Mouse (Mus musculus) B cell, adult (primary cell): ENCODE measurements around the gene Gm11756. TPM values are rescaled to one million over a fixed set of nuclear protein-coding genes. Genes with fewer than 3 reads are reported as not detected.

ENCODE experiments used
- total RNA-seq: library from RNA; stranded (reverse); gene quantifications from 4 replicates; pipeline ENCODE4 v1.2.4, GENCODE M21; 2023; ENCODE audit not compliant: inconsistent age

Gene Gm11756
- not detected in 4 replicates for total RNA-seq

DNA sequence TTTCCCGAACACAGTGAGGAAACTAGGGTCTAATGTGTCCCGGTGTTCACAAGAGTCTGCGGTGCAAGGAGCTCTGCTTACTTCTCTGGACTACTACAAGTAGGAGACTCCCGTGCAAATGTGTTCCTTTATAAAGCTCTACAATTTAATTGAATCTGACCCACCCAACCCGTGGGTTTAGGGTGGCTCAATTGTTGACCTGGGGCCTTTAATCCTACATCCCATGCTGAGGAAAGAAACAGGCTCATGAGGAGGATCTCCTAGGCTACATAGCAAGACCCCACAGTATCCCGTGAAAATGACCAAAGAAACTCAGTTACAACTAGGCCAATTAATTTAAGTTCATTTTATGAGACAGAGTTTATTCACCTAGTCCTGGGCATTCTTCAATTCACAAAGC lies at the start of gene Gm11756:
Gene Gm11756, minus strand, starts transcription at position 101 of the 400 bp plus-strand sequence.

GRCm38 (mm10) chr4:73950375-73950896 lies 29.9 kb upstream of the Gm11756 start, which contains the start of gene 2310002L09Rik:
TSS of gene 2310002L09Rik (minus strand) at chr4:73950846.

GRCm38 (mm10) chr4:73905853-73906252 lies 14.7 kb downstream of the Gm11756 start, which contains the start of gene Gm13871:
TSS of gene Gm13871 (minus strand) at chr4:73905953.

GRCm38 (mm10) chr4:73891012-73891411 lies 29.5 kb downstream of the Gm11756 start, which contains the start of gene Gm11757:
TSS of gene Gm11757 (minus strand) at chr4:73891112.

GRCm38 (mm10) chr4:73876166-73876565 lies 44.4 kb downstream of the Gm11756 start, which contains the start of gene Gm11758:
TSS of gene Gm11758 (minus strand) at chr4:73876266.

Other genes starting within 250 kb of the Gm11756 start
- gene Gm428, start 237.2 kb downstream of the Gm11756 start, total RNA-seq, result not detected in 4 replicates
- not detected in 4 replicates for gene Rasef, start 129.8 kb downstream of the Gm11756 start, total RNA-seq
- gene Gm11758, start 44.5 kb downstream of the Gm11756 start, total RNA-seq, result not detected in 4 replicates
- not detected in 4 replicates for gene Gm11757, start 29.6 kb downstream of the Gm11756 start, total RNA-seq
- gene Gm13871, start 14.8 kb downstream of the Gm11756 start, total RNA-seq, result not detected in 4 replicates
- gene 2310002L09Rik, start 30.1 kb upstream of the Gm11756 start, total RNA-seq, result not detected in 4 replicates
- not detected in 4 replicates for gene Frmd3, start 92.7 kb upstream of the Gm11756 start, total RNA-seq